Mouse (Mus musculus): ENCODE results near the gene Gm9887. TPM values are rescaled to one million over a fixed set of nuclear protein-coding genes. Genes with fewer than 3 reads are reported as not detected.
"Not testable (repeated sequence)": the region's sequence is repeated elsewhere in the genome, so short reads cannot be mapped to it uniquely, and the experiment has no call there.

Gm9887 gene
- polyA plus RNA-seq, 1 experiment from 2014 or later, result 1.8 TPM

DNA sequence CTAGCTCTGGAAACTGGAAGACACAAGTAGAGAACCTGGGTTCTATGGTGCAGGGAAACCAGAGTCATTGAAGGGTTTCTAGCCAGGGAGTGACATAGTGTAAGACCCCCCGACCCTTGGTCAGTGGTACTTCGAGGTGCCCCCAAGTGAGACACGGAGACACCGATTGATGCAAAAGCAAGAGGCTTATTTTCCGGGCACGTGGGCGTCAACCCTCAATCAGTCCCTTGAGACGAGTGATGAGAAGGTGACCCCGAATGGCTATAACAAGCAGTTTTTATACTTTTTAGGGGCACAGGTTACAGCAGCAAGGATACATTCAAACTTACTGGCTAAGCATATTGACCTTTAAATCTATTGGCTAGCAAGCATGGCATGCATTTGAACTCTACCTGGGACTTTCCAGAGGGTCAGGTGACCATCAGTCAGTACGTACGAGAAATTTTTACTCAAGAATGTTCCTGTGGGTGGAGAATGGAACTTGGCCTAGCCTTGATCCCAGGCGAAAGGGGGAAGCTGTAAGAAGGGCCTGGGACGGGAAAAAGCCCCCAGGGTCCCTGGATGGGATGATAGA lies 30.4 kb upstream of the Gm9887 start:
- Histone ChIP-seq H3K9ac (no peak overlapping the region), H3K9me3 (no peaks in the 10 kb centered on the region), H3K27ac (no peak overlapping the region), H3K36me3 (no peaks in the 10 kb centered on the region), H3K27me3 (no peaks in the 10 kb centered on the region), H3K4me1 (peaks cover 6% of the 10 kb centered on the region; the same call in 1 of the 2 replicates), H3K4me3 (no peak overlapping the region), H3K4me2 (no peak overlapping the region)
- WGBS, result 85% methylated on average over 13 of the region's 13 CpGs
- no peak for ATAC-seq (ENCODE audit: insufficient number of reproducible peaks, low FRiP score, low TSS enrichment, low read depth)

DNA sequence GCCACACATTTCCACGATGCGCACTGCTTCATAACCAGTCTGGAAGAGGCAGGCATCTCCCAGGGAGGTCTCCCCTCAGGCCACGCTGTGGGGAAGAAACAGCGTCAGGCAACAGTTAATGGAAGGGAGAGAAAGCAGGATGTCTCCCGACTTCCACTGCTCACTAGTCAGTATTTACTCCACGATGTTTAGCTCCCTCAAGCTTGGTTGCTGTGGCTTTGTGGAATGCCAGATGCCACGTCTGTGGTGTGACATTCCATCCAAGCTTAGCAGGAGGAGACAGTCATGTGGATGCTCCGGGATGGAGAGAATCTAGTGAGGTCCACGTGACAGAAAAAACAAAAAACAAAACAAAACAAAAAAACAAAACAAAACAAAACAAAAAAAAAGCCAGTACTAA lies 29.8 kb upstream of the Gm9887 start:
- H3K9ac ChIP-seq, result no peak overlapping the region
- no peak overlapping the region for H3K27ac ChIP-seq
- H3K4me3 ChIP-seq, result no peak overlapping the region
- no peak for ATAC-seq (ENCODE audit: insufficient number of reproducible peaks, low FRiP score, low TSS enrichment, low read depth)
- H3K36me3 ChIP-seq, result no peaks in the 10 kb centered on the region
- no peaks in the 10 kb centered on the region for H3K27me3 ChIP-seq
- H3K9me3 ChIP-seq, result no peaks in the 10 kb centered on the region
- H3K4me2 ChIP-seq, result no peak overlapping the region
- peaks cover 6% of the 10 kb centered on the region; the same call in 1 of the 2 replicates for H3K4me1 ChIP-seq
- 36% methylated on average over 9 of the region's 9 CpGs for WGBS

DNA sequence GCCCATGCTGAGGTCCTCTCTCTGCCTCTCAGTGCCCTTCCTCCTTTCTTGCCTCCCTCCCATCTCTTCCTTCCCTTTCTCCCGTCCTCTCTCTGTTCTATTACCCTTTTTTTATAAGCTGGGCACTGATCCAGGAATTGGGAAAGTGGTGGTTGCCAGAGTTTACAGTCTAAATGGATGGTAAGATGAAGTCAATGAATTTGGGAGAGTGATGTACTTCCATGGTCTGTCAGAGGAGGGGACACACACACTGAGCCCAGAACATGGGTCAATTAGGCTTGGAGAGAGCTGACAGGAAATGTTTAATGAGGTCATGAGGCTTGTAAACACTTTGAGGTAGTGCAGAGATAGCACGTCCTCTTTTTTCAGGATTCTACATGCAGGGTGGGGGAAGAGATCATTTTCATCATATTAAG lies 28.6 kb upstream of the Gm9887 start:
- no peak for ATAC-seq (ENCODE audit: insufficient number of reproducible peaks, low FRiP score, low TSS enrichment, low read depth)
- H3K4me2 ChIP-seq, result no peak overlapping the region
- no peaks in the 10 kb centered on the region for H3K27me3 ChIP-seq
- no peak overlapping the region for H3K4me3 ChIP-seq
- no peaks in the 10 kb centered on the region for H3K36me3 ChIP-seq
- no peaks in the 10 kb centered on the region for H3K9me3 ChIP-seq
- H3K9ac ChIP-seq, result no peak overlapping the region
- 8% methylated on average over 2 of the region's 2 CpGs for WGBS
- peaks cover 6% of the 10 kb centered on the region; the same call in 1 of the 2 replicates for H3K4me1 ChIP-seq
- H3K27ac ChIP-seq, result no peak overlapping the region

DNA sequence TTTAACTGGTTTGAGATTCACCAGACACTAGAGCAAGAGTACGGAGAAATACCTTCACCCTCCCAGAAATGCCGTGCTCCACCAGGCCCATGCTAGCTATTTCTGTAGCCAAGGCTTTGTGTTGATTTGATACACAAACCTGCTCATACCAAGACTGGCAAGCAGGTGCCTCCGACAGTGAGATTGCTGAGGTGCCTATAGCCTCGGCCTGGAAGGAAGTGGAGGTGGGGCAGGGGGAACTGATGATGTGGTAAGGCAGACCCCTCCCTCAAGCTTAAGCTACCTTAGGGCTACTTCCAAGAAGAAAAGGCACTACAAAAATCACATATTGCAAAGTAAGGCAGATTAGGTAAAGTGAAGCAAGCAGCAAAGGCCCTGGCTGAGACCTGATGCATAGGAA lies 28.1 kb upstream of the Gm9887 start:
- no peak overlapping the region for H3K27ac ChIP-seq
- H3K9me3 ChIP-seq, result no peaks in the 10 kb centered on the region
- peaks cover 6% of the 10 kb centered on the region; the same call in 1 of the 2 replicates for H3K4me1 ChIP-seq
- no peak overlapping the region for H3K9ac ChIP-seq
- H3K27me3 ChIP-seq, result no peaks in the 10 kb centered on the region
- ATAC-seq (ENCODE audit: insufficient number of reproducible peaks, low FRiP score, low TSS enrichment, low read depth), result no peak
- 75% methylated on average over 4 of the region's 4 CpGs for WGBS
- H3K4me2 ChIP-seq, result no peak overlapping the region
- no peaks in the 10 kb centered on the region for H3K36me3 ChIP-seq
- H3K4me3 ChIP-seq, result no peak overlapping the region

DNA sequence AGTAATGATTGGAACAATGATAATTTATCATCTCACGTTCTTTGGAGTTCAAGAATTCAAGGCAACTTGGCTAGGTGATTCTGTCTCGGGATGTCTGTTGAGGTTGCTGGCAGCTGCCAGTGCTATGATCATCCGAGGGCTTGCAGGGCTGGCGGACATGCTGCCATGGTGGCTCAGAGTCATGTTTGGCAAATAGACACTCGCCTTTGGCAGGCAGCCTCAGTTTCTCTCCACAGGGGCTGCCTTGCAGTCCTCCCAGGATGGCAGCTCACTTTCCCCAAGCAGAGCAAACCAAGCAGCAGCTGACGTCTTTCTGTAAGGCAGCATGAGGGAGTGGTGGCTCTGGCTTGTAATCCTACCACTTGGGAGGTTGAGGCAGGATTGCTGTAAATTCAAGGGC lies 22.2 kb upstream of the Gm9887 start:
- Histone ChIP-seq H3K36me3 (no peaks in the 10 kb centered on the region), H3K9me3 (no peaks in the 10 kb centered on the region), H3K9ac (no peak overlapping the region), H3K4me1 (no peaks in the 10 kb centered on the region), H3K4me3 (no peak overlapping the region), H3K4me2 (no peak overlapping the region), H3K27ac (no peak overlapping the region), H3K27me3 (no peaks in the 10 kb centered on the region)
- ATAC-seq (ENCODE audit: insufficient number of reproducible peaks, low FRiP score, low TSS enrichment, low read depth), result no peak
- 78% methylated on average over 6 of the region's 6 CpGs for WGBS

DNA sequence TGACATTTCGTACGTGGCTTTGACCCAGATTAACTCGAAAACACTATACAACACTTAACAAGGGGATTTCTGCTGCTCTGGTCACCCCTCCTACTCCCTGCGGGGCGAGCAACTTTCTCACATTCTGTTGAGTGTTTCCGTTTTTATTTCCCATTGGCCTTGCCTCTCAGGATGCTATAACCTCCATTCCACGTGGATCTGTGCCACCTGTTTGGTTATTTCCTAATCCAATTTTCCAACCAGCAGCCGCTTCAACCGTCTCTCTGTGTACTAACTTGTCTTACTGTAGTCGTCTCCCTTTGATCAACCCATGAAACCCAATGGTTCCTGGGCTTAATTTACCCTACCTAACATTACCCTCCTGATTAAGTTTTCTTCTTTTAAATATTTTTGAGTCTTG lies 20.8 kb upstream of the Gm9887 start:
- Histone ChIP-seq H3K36me3 (no peaks in the 10 kb centered on the region), H3K4me2 (no peak overlapping the region), H3K27ac (no peak overlapping the region), H3K9ac (no peak overlapping the region), H3K27me3 (no peaks in the 10 kb centered on the region), H3K9me3 (no peaks in the 10 kb centered on the region), H3K4me3 (no peak overlapping the region), H3K4me1 (no peaks in the 10 kb centered on the region)
- WGBS, result 67% methylated on average over 10 of the region's 10 CpGs
- no peak for ATAC-seq (ENCODE audit: insufficient number of reproducible peaks, low FRiP score, low TSS enrichment, low read depth)

DNA sequence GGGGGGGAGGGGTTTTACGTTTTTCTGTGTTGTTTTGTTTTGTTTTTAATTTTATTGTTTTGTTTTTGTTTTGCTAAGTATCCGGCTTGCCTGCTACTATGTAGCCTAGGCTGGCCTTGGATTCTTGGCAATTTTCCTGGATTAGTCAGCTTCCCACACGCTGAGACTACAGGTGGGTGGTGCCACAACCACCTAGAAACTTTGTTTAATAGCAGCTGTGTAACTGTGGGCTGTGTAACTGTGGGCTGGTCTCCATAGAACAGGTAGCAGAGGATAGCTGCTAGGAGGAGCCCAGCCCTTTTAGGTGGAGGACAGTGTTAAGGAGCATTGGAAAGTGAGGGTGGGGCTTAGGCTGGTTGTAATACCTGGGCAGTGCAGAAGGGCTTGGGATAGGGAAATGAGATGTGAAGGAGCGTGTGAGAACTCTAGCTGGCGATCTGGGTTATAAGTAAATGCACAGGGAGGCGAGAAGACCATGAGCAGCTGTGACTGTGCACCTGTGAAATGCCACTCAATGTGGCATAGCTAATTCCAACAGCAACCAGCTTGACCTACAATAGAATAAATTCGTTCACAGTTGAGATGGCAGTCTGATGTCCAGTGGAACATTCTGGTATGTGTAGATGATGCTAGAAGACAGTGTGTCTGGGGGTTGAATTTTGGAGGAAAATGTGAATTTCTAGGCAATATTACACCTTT lies 17.9 kb upstream of the Gm9887 start:
- Histone ChIP-seq H3K9ac (no peak overlapping the region), H3K27me3 (no peaks in the 10 kb centered on the region), H3K27ac (no peak overlapping the region), H3K4me2 (no peak overlapping the region), H3K9me3 (no peaks in the 10 kb centered on the region), H3K4me3 (no peak overlapping the region), H3K36me3 (no peaks in the 10 kb centered on the region), H3K4me1 (no peaks in the 10 kb centered on the region)
- WGBS, result 70% methylated on average over 7 of the region's 7 CpGs
- ATAC-seq (ENCODE audit: insufficient number of reproducible peaks, low FRiP score, low TSS enrichment, low read depth), result no peak

DNA sequence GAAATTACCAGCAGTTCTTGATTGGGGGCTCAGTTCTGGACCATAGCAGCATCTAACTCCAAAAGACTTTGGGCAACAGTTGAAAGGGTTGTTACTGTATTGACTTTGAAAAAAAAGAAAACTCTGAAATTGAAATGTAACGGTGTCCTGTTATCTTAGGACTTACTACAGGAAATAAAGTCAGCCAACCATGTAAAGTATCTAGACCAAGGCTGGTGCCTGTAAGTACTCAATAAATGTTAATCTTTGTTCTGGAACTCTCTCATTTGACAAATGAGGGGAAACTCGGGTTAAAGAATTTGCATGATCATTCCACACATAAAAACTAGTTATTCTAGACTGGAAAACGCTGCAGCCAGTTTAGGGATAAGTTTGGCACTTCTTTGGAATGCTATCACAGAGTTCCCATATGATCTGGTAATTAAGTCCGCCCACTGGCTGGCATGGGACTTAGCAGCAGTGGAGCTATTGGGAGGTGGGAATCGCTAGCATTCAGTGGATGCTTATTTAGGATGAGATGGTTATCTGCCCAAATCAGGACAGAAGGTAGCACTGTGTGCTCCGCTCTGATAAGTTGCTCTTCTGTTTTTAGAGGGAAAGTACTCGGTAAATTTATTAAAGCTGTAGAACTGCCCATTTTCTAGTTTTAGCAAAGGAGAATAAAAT lies 17.1 kb upstream of the Gm9887 start:
- Histone ChIP-seq H3K27ac (no peak overlapping the region), H3K9ac (no peak overlapping the region), H3K9me3 (no peaks in the 10 kb centered on the region), H3K4me3 (no peak overlapping the region), H3K4me1 (no peaks in the 10 kb centered on the region), H3K4me2 (no peak overlapping the region), H3K27me3 (no peaks in the 10 kb centered on the region), H3K36me3 (no peaks in the 10 kb centered on the region)
- 54% methylated on average over 7 of the region's 7 CpGs for WGBS
- no peak for ATAC-seq (ENCODE audit: insufficient number of reproducible peaks, low FRiP score, low TSS enrichment, low read depth)

DNA sequence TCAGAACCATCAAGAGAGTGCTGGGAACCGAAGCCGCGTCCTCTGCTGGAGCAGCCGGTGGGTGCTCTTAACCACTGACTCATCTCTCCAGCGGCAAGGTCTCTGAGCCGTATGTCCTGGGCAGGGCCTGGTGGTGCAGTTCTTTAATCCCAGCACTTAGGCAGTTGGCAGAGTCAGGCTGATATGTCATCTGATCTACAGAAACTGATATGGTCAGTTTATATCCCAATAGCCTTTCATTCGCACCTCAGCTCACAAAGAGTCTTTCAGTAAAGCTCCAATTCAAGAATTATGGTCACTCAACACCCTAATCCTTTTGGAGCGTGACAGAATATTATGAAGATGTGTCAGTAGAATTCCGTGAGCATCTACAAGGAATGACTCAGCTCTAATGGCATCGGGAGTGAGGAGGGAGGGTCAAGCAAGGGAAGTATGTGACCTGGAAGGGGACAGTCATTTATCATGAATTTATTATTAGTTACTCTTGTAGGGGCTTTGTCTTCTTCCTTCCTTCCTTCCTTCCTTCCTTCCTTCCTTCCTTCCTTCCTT lies 16.1 kb upstream of the Gm9887 start:
- Histone ChIP-seq H3K4me1 (no peaks in the 10 kb centered on the region), H3K36me3 (no peaks in the 10 kb centered on the region), H3K27me3 (no peaks in the 10 kb centered on the region), H3K9ac (no peak overlapping the region), H3K4me2 (no peak overlapping the region), H3K4me3 (no peak overlapping the region), H3K9me3 (no peaks in the 10 kb centered on the region), H3K27ac (no peak overlapping the region)
- ATAC-seq (ENCODE audit: insufficient number of reproducible peaks, low FRiP score, low TSS enrichment, low read depth), result no peak
- 91% methylated on average over 10 of the region's 10 CpGs for WGBS

DNA sequence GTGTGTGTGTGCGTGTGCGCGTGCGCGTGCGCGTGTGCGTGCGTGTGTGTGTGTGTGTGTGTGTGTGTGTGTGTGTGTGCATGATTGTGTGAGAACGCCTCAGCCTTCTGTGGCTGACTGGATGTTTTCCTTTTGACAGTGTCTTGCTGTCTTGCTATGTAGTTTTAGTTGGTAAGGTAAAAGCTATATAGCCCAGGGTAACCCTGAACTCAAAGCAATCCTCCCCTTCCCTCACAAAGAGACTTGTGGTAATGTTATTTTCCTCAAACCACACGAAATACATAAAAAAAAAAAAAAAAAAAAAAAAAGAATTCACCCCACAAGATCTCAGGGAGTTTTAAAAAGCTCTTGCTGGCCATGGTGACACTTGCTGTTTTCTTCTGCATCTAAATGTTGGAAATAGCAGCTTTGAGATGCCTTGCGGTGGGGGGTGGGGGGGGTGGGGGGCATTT lies 14.0 kb upstream of the Gm9887 start:
- H3K27me3 ChIP-seq; H3K36me3 ChIP-seq; ATAC-seq (ENCODE audit: insufficient number of reproducible peaks, low FRiP score, low TSS enrichment, low read depth); H3K4me1 ChIP-seq; H3K27ac ChIP-seq; H3K4me2 ChIP-seq; H3K9ac ChIP-seq; H3K4me3 ChIP-seq; H3K9me3 ChIP-seq: not testable (repeated sequence)
- whole genome bisulfite sequencing, result 85% methylated on average over 10 of the region's 12 CpGs

DNA sequence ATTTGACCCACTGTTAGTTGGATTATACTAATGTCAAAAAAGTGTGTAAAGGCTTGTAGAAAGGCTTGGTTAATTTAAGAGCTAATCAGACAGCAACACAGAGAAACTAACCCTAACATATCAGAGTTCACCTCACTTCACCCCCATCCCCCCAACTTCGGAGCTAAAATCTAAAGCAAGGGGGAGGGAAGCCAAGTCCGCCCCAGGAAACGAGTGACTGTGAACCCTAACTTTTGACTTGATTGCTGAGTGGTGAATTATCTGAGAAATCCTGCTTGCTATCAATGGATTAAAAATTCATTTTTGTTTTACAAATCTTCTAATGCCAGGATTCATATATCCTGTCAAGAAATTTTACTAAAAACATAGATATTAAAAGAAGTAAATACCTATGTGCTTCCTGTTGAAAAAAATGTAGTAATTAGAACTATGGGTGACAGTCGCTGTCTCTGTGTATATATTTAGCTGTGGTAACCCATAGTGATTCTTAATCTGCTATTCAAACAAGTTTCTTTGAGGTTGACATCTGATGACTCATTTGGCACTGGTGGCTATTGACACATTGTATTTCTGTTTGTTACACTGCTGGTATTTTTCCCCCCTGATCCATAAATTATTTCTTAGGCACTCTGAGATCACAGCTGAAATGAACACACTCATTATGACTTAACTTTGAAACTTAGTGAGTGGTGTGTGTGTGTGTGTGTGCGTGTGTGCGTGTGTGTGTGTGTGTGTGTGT lies 13.5 kb upstream of the Gm9887 start:
- Histone ChIP-seq H3K27me3 (no peaks in the 10 kb centered on the region), H3K4me3 (no peak overlapping the region), H3K4me1 (no peaks in the 10 kb centered on the region), H3K9ac (no peak overlapping the region), H3K9me3 (no peaks in the 10 kb centered on the region), H3K4me2 (no peak overlapping the region), H3K36me3 (no peaks in the 10 kb centered on the region), H3K27ac (no peak overlapping the region)
- no peak for ATAC-seq (ENCODE audit: insufficient number of reproducible peaks, low FRiP score, low TSS enrichment, low read depth)
- WGBS, result 82% methylated on average over 6 of the region's 6 CpGs

DNA sequence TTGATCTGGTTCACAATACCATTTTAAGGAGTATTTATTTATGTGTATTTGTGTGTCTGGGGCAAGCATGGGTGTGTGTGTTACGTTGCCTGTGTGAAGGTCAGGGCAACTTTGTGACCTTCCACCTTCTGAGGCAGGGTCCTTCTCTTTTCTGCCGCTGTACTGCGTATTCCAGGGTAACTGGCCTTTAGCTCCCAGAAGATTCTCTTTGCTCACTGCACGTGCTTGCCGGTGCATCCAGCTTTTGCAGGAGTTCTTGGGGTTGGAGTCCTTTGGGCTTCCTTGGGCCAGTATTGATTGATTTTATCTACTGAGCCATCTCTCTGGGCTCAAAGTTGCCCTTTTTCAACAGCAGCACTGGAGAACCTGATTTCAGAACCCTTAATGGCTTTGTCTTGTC lies 12.3 kb upstream of the Gm9887 start:
- H3K9me3 ChIP-seq, result no peaks in the 10 kb centered on the region
- no peak overlapping the region for H3K27ac ChIP-seq
- H3K9ac ChIP-seq, result no peak overlapping the region
- no peaks in the 10 kb centered on the region for H3K27me3 ChIP-seq
- H3K4me1 ChIP-seq, result no peaks in the 10 kb centered on the region
- H3K36me3 ChIP-seq, result no peaks in the 10 kb centered on the region
- no peak overlapping the region for H3K4me2 ChIP-seq
- no peak for ATAC-seq (ENCODE audit: insufficient number of reproducible peaks, low FRiP score, low TSS enrichment, low read depth)
- 88% methylated on average over 5 of the region's 5 CpGs for WGBS
- H3K4me3 ChIP-seq, result no peak overlapping the region

Data from limb, embryonic 15.5 days (tissue).